Mouse (Mus musculus) cerebellum, adult 11 months (tissue): ENCODE data around the gene Sh2d1b2.

Experiments
- DNase-seq: peaks from one replicate; pipeline ENCODE4 v3.0.0; 2022

The Sh2d1b2 gene

GRCm38 (mm10) chr1:170282415-170283129 lies 50.0 kb downstream of the Sh2d1b2 start:
- no peak for DNase-seq

GRCm38 (mm10) chr1:170292239-170292951 lies 59.8 kb downstream of the Sh2d1b2 start:
- peak; percentile 26 for DNase-seq

GRCm38 (mm10) chr1:170293257-170293656 lies 60.7 kb downstream of the Sh2d1b2 start:
- no peak for DNase-seq

GRCm38 (mm10) chr1:170294786-170295570 lies 62.4 kb downstream of the Sh2d1b2 start:
- DNase-seq: no peak

- DNase-seq: no peak
Observed at GRCm38 (mm10) chr1:170299496-170299895, 66.9 kb downstream of the Sh2d1b2 start.

- DNase-seq: no peak
Observed at GRCm38 (mm10) chr1:170301686-170302085, 69.1 kb downstream of the Sh2d1b2 start.

- no peak for DNase-seq
Observed at GRCm38 (mm10) chr1:170302456-170302855, 69.9 kb downstream of the Sh2d1b2 start.

GRCm38 (mm10) chr1:170303103-170303502 lies 70.6 kb downstream of the Sh2d1b2 start:
- DNase-seq: no peak
